Mouse (Mus musculus) left cerebral cortex, postnatal 4 days (tissue): ENCODE results near the gene Kif18a. TPM values are rescaled to one million over a fixed set of nuclear protein-coding genes. Genes with fewer than 3 reads are reported as not detected.

Source experiments
- DNase-seq: peaks from one replicate; pipeline ENCODE4 v3.0.0-alpha.2; 2022
- intact Hi-C: fragments of 180-260 bp; cut with DNase I; formaldehyde crosslinking; loops from one replicate; pipeline ENCODE4 v1.15.1; 2025
- total RNA-seq, 2 experiments: library from RNA; stranded (reverse); gene quantifications; 2 replicates each; pipeline ENCODE4 v1.2.3; 2021

Gene Kif18a
- total RNA-seq, 2 experiments from 2014 or later: 2.2 to 2.9 TPM

- no peak for DNase-seq
- intact Hi-C loops: no loop called here
Measured at GRCm38 (mm10) chr2:109358456-109359141, 78.1 kb downstream of the Kif18a start.

GRCm38 (mm10) chr2:109365962-109366361 is 85.4 kb downstream of the Kif18a start:
- DNase-seq: no peak
- intact Hi-C loops: no loop called here

DNA sequence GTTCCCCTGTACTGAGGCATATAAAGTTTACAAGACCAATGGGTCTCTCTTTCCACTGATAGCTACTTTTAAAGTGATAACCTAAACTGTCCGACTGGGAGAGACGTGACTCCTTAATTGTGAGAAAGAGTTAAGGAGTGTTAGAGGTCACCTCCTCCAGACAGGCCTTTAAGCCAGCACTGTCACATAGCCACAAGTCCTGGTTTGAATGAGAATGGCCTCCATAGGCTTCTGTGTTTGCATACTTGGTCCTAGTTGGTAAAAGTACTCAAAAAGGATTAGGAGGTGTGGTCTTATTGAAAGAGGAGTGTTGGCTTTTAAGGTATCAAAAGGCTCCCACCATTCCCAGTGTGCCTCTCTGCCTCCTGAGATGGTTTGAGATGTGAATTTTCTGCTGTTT is 94.3 kb downstream of the Kif18a start:
- DNase-seq: no peak
- intact Hi-C loops: no loop called here

DNA sequence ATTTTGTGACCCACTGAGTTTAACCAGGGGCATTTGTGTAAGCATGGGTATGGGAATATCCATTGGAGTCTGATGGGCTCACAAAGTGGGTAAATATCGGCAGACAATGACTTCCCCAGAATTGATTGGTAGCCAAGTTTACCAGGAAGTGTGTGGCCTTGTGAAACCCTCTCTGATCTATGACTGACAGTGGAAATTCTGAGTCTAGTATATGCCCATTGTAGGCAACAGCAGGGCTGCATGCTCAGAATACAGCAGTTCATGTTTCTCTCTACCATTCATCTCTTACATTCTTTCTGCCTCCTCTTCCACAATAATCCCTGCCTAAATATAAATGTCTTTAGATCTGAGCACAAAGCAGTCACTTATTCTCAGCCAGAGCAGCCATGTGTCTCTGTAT is 103.5 kb downstream of the Kif18a start:
- intact Hi-C loops: no loop called here
- DNase-seq: no peak

- intact Hi-C loops: no loop called here
- no peak for DNase-seq
Measured at GRCm38 (mm10) chr2:109386211-109386610, 105.7 kb downstream of the Kif18a start.

DNA sequence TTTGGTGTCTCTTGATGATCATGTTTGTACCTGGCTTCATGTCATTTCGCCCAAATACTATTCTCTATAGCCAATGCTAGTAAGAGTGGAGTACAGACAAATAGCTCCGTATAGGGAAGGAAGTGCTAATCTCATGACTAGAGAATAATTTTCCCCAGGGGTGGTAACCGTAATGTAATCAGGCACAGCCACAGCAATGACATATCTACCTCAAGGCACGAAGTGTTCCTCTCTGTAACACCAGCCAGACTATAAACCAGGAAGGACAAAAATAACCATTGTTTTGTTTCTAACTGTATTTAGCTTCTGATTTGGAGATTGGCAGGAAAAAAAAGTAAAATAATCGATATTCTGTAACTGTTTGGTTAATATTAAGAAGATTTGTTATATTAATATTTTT is 108.2 kb downstream of the Kif18a start:
- intact Hi-C loops: no loop called here
- no peak for DNase-seq

- intact Hi-C loops: no loop called here
Measured at GRCm38 (mm10) chr2:109389977-109390376, 109.4 kb downstream of the Kif18a start.

More at GRCm38 (mm10) chr2:109389977-109390376, 109.4 kb downstream of the Kif18a start:
- no peak for DNase-seq

Other genes starting within 250 kb of the Kif18a start
- 1 to 10 TPM; 4.6 to 5.3 TPM for gene Mettl15, start within 50 bp of the Kif18a start, total RNA-seq